Mouse (Mus musculus): ENCODE measurements at regions not wholly inside any gene's neighbourhood (a gene's known extent, or its start where the extent isn't known, plus 50 kb on each side); places are given as distances from the start of the nearest gene placed in this dataset.
A peak's percentile ranks its signal among the peaks of the same experiment; 100 is the strongest.

DNA sequence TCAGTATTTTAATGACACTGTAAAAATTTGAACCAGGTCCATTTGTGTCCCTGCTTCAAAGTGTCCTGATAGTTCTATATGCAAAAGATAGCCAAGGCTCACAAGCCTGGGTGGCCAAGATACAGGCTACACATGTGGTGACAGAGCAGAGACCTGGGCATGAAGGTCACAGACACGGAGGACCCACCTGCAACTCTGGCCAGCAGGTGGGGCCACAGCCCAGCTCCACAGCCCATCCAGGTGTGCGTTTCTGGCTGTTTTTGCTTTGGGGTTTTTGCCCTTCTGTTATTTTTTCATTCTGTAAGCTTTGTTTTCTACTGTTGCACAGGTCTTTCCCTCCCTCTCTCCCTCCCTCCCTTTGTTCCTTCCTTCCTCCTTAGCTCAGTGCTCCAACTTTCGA lies 399.4 kb upstream of the Rora start:
- DNase-seq: no peak

GRCm38 (mm10) chr9:68268551-68268950 lies 385.0 kb upstream of the Rora start:
- no peak for DNase-seq

DNA sequence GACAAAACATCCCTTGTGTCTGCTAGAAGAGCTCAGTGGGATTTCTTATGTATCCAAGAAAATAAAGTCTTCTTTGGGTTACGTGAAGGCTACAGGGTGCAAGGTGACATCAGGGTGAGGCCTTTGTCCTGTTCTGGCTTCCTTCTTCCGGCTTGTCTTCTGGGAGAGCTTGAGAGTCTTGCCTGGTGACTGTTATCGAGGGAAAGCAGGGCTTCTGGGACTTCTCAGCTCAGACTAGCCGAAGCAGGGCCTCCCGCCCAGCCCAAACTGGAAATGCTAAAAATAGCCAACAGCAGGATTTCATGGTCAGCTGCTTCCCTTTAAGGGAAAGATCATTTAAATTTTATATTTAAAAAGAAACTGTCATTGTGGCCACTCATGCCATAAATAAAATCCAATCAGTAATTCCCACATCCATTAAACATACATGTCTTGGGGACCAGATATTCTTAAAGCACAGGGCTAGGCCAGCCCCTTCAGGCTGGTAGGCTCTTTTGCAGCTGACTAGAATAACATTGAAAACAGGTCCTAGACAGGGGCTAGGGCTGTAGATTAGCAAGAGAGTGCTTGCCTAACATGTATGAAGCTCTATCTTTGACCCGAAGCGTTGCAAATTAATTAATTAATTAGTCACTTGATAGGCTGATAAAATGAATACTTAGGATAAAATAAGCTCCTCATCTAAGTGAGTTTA lies 351.2 kb upstream of the Rora start:
- peak; percentile 22 for DNase-seq

DNA sequence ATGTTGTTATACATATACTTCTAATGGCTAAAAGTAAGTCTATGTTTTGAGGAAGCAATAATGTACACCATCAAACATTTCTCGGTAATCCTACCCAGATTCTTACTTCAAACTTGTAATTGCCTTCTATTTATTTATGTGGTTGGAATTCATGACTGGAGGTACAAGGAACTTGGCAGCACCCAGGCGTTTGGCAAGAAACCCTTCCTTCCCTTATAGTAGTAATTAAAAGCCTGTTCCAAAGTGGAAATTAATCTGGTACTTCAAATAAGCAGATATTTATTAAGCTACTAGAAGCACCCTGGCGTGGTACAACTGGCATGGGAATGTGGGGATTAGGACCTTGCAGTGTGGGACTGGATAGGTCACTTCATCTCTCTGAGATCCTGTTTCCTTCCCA lies 322.9 kb upstream of the Rora start:
- no peak for DNase-seq

- DNase-seq: no peak
Observed at GRCm38 (mm10) chr9:68340921-68341320, 312.7 kb upstream of the Rora start.

DNA sequence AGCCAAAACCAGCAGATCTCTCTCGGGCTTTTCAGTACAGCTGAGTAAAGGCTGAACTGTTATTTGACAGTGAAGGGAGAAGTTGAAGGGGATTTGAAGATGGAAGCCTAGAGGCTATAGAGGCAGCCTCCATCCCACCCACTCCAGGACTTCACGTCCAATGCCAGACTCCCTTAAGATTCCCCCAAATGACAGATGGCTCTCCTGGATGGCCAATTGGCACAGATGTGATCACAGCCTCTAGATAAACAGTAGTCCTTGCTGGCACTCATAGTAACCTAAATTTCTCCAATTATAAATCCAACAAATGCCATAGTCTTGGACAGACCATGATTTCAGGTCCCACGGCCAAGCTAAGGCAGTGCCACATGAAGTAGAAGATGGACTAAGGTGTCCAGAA lies 312.1 kb upstream of the Rora start:
- no peak for DNase-seq

DNA sequence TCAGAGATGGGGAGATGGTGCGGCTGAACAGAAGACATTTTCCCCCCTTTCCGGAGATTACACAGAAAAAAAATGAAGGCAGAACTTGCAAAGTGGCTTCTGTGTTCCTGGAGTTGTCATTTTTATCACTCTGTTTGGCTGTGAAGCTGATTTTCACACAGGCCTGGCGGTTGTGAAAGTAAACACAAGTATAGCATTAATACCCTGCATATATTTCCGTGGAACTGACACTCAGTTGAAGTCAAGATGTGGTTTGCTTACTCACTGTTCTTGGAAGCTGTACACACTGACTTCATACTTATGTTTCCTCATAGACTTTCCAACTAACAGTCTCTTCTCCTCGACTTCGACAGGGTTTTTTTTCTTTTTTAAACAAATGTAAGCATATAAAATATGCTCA lies 306.2 kb upstream of the Rora start:
- DNase-seq: no peak

- DNase-seq: peak; percentile 9
Observed at GRCm38 (mm10) chr9:68351466-68351865, 302.1 kb upstream of the Rora start.

DNA sequence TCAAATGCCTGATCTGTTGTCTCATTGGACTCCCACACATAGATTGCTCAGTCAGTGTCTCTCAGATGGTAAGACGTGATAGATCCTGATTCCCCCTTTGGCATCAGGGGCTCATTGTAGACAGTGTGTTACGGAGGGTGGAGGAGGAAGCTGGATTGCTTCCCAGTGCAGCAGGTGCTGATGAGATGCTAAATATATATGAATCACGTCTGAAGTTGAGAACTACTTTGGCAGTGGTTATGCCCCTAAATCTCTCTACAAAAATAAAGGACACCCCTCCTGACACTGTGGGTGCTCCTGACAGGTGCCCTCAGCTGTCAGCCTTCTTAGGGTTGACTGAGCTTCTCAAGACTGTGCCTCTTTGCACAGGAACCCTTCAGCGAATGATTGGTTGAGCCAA lies 299.1 kb upstream of the Rora start:
- DNase-seq: peak; percentile 8

- DNase-seq: peak; percentile 13
Observed at GRCm38 (mm10) chr9:68356078-68356477, 297.5 kb upstream of the Rora start.

- DNase-seq: peak; percentile 83
Observed at GRCm38 (mm10) chr9:68357231-68357630, 296.4 kb upstream of the Rora start.

DNA sequence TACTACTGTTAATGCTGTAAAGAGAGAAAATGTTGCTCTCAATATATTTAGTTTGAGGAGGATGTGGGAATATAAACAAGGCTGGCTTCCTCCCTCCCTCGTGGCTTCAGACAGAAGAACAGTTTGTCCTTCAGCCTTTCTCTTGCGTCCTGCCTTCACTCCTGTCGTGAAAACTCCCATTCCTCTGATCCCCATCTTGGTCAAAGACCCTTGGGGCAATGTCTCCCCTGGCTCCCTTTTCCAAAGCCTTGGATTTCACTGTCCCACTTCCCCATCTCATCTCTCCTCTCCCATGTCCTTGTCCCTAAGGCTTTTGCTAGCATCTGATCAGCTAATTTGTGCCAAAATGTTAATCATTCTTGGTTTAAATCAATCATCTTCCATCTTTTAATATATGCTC lies 286.6 kb upstream of the Rora start:
- DNase-seq: no peak

- no peak for DNase-seq
Observed at GRCm38 (mm10) chr9:68367556-68367955, 286.0 kb upstream of the Rora start.

DNA sequence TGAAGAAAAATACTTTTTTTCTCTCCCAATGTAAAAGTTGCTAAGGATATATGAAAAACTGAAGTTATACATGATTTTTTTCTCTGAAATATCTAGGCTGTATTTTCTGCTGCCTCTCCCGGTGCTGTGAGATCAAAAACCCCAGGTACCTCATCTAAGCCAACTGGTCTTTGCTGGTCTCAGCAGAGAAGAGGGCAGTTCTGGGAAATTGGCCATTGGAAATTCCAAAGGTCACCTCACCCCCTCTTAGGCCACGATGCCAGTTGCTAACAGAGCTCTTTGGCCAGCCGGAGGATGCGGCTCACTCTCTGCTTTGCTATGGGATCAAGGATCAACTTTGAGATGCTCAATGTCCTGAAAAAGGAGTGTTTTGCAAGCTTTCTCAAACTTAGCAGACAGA lies 280.9 kb upstream of the Rora start:
- DNase-seq: peak; percentile 36

DNA sequence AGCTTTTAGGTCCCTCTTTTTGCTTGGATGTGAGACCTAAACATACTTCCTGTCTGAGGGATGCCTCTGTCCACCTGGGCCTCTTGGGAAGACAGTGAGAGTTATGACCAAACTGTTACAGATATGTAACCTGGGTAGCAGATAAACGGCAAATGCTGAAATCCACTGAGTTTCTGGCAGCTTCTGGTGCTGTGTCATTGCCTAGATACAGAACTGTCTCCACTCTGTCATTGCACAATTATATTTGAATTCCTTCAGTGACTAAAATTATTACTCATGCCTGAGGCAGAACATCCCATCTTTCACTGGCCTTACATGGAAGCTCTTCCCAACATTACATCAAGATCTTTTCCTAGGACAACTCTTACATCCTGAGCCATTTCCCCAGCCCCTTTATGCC lies 277.4 kb upstream of the Rora start:
- no peak for DNase-seq

DNA sequence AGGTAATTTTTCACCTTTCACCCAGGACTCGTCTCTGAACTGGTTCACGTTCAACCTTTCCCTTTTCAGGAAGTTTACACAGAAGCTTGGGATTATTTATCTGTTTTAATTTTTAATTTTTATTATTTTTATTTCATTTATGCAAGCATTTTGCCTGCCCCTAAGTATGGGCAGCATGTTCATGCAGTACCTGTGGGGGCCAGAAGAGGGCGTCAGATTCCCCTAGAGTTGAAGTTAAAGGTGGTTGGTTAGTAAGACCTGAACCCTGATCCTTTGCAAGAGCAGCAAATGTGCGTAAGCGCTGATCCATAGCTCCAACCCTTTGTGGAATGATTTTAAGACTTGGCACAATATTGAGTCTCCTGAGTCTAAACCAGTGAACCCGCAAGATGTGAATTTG lies 271.7 kb upstream of the Rora start:
- no peak for DNase-seq

DNA sequence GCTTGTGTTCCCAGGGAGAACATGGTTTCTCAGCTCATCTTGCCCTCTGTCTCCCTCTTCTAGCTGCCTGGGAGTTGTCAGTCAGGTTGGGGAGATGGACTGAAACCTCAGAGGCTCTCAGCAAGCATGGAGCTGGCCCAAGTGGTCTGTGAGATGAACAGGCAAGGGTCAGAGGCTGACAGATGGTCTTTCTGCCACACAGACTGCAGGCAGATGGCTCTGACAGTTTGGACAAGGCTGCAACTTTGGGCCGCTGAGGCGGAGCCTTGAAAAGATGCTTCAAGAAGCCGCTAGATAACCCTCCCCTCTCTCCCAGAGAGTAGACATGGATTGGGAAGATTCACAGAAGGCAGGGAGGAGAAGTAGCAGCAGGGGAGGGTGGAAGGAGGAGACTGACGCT lies 252.7 kb upstream of the Rora start:
- no peak for DNase-seq

GRCm38 (mm10) chr9:68402176-68402845 lies 251.3 kb upstream of the Rora start:
- DNase-seq: no peak

DNA sequence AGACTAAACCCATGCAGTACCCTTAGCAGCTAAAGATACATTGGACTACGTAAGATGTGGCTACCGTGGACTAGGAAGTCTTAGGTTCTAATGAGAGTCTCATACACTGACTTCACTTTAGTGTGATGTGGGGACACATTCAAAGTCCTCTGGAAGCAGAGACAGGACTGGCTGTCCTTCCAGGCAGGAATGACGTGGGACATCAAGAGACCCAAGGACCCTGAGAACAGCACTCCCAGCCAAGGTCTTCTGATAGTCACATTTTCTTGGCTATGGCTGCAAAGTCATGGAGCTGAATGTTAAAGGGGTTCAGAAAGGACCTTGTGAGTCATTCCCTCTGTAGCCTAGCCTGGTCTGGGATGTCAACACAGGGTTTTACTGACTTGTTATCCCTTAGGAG lies 250.6 kb upstream of the Rora start:
- DNase-seq: no peak

GRCm38 (mm10) chr9:68403516-68403915 lies 250.1 kb upstream of the Rora start:
- no peak for DNase-seq

DNA sequence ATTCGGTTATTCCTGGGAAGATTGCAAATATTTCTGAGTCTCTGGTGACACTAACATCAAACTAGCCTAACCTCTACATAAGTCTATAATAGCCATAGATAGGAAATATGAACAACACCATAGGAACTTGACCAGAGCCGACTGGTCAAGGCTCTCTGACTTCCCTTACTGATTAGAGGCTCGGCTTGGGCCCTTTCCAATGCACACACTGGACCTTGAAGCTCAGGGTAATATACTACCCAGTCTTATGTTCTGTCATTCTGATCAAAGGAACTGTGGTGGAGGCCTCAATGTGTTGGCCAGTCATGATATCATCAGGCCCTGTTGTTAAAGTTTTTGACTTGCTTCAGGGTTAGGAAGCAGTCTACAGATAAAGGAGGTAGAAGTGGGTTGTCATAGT lies 243.8 kb upstream of the Rora start:
- DNase-seq: no peak

- no peak for DNase-seq
Observed at GRCm38 (mm10) chr9:68426286-68426685, 227.3 kb upstream of the Rora start.

GRCm38 (mm10) chr9:68462755-68463154 lies 190.8 kb upstream of the Rora start:
- no peak for DNase-seq

DNA sequence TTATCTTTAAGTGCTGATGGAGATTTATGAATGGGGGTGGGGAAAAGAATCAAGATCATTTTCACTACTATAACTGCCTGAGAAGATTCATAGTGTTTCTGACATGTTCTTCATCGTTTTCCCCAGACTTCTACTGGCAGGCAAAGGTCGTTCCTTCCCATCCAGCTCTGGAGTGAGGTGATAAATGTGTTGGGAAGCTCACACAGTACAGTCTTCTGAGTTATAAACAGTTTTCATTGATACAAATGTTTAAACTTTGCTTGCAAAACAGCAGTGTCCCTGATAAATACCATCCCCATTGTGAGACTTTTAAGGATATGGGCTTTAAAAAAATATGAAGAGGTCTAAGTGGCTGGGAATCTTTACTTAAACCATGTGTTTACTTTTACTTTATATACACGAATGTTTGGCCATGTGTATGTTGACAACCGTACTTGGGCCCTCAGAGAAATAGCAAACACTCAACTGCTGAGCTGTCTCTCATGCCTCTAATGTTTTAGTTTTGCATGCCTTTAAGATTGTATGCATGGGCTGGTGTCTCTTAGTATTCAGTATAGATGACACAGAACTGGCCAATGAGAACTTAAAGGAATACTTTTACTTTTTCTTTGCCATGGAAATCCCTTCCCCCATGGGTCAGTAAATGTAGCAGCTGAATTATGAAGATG lies 189.8 kb upstream of the Rora start:
- DNase-seq: no peak
